Mouse (Mus musculus) heart, embryonic 15.5 days (tissue): ENCODE measurements at regions not wholly inside any gene's neighbourhood (a gene's known extent, or its start where the extent isn't known, plus 50 kb on each side); places are given as distances from the start of the nearest gene placed in this dataset.

Experiments
- ATAC-seq: fragments of 200-750 bp; cut with Nextera tagmentation; replicated peaks from 2 replicates; pipeline ENCODE4 v1.8.0; 2017; ENCODE audit warnings: low read depth, moderate TSS enrichment; ENCODE audit not compliant: insufficient number of reproducible peaks, insufficient read depth, low FRiP score
- H3K27ac ChIP-seq: fragments of 300-500 bp; sonication (generic); 2 replicates; pipeline ENCODE4 v1.5.1; 2015; ENCODE audit warnings: mild to moderate bottlenecking, inconsistent platforms
- H3K27me3 ChIP-seq: fragments of 300-500 bp; sonication (generic); 2 replicates; pipeline ENCODE4 v1.6.1; 2015; ENCODE audit warnings: inconsistent platforms
- H3K36me3 ChIP-seq: fragments of 300-500 bp; sonication (generic); 2 replicates; pipeline ENCODE4 v1.6.1; 2015; ENCODE audit warnings: mild to moderate bottlenecking, inconsistent platforms
- H3K4me1 ChIP-seq: fragments of 300-500 bp; sonication (generic); replicated peaks from 2 replicates; pipeline ENCODE4 v1.6.1; 2015; ENCODE audit warnings: inconsistent platforms
- H3K4me2 ChIP-seq: fragments of 300-500 bp; sonication (generic); 2 replicates; pipeline ENCODE4 v1.6.1; 2015; ENCODE audit warnings: inconsistent platforms, mild to moderate bottlenecking, moderate library complexity
- H3K4me3 ChIP-seq: fragments of 300-500 bp; sonication (generic); 2 replicates; pipeline ENCODE4 v1.5.1; 2015; ENCODE audit warnings: mild to moderate bottlenecking, inconsistent platforms
- H3K9ac ChIP-seq: fragments of 300-500 bp; sonication (generic); 2 replicates; pipeline ENCODE4 v1.6.1; 2015; ENCODE audit warnings: mild to moderate bottlenecking, inconsistent platforms
- H3K9me3 ChIP-seq: fragments of 300-500 bp; sonication (generic); replicated peaks from 2 replicates; pipeline ENCODE4 v1.6.1; 2016; ENCODE audit warnings: inconsistent platforms
- WGBS: fragments of 180-500 bp; shearing (Covaris S2); methylation state at CpG from one replicate; pipeline ENCODE4 v1.1.7; 2015; ENCODE audit warnings: mixed read lengths; 5-methylcytosine and 5-hydroxymethylcytosine counted together

DNA sequence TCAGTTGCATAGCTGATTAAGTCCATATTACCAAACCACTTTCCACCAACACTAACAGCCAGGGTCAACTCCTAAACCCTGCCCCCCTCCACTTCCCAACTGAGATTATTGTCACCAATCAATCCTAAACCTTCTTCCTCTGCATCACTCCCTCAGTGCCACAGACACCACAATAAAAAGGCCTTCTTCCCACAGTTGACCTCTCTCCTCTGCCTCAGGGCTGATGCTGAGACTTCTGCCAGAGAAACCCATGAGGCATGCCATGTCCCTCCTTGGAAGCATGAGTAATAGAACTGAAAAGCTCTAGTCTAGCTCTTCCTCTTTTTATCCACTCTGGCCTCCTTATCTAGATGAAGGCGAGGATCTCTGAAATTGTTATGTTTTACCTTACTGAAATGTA, 300.0 kb upstream of the Clec14a start:
- Histone ChIP-seq H3K27ac (no peak overlapping the region), H3K4me3 (no peak overlapping the region), H3K36me3 (no peaks in the 10 kb centered on the region), H3K9ac (no peak overlapping the region), H3K9me3 (no peaks in the 10 kb centered on the region), H3K4me1 (no peaks in the 10 kb centered on the region), H3K27me3 (no peaks in the 10 kb centered on the region), H3K4me2 (no peak overlapping the region)
- WGBS: 85% methylated on average over 1 of the region's 1 CpGs
- no peak for ATAC-seq

DNA sequence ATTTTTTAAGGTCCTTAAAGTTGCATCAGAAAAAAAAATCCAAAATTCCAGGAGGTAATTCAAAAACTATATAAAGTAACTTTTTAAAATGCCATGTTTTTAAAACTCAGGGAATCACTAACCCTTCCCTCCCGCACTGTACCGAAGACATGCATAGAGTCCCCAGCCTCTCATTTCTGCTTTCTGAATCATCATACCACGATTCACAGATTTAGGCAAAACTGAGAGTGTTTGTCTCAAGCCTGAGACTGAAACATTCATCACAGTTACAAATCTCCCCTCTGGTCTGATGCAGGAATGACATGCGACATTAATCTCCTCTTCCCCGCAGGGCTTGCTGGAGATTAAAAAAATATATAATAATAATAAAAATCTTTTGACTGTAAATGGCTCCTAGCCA, 291.8 kb upstream of the Clec14a start:
- H3K9ac ChIP-seq: no peak overlapping the region
- H3K9me3 ChIP-seq: no peaks in the 10 kb centered on the region
- no peak overlapping the region for H3K27ac ChIP-seq
- H3K36me3 ChIP-seq: no peaks in the 10 kb centered on the region
- H3K4me1 ChIP-seq: no peaks in the 10 kb centered on the region
- no peaks in the 10 kb centered on the region for H3K27me3 ChIP-seq
- H3K4me3 ChIP-seq: no peak overlapping the region
- 79% methylated on average over 5 of the region's 5 CpGs for WGBS
- H3K4me2 ChIP-seq: no peak overlapping the region
- no peak for ATAC-seq

DNA sequence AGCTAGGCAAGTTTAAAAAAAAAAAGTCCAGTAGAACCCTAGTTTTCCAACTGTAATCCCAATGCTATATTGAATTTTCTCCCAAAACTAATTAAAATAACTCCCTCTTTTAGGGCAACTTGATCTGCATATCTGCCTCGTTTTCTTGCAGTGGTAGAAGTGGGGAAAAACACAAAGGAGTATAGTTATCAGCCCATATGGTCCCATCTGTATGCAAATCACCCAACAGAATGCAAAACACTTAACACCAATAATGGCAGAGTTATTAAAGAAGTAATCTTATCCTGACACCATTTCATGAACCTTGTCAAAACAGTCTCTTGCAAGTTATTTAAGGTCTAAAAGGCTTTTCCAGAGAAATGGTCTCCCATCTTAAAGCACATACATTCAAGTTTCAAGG, 290.7 kb upstream of the Clec14a start:
- no peaks in the 10 kb centered on the region for H3K9me3 ChIP-seq
- H3K36me3 ChIP-seq: no peaks in the 10 kb centered on the region
- WGBS: 39% methylated on average over 1 of the region's 1 CpGs
- H3K4me3 ChIP-seq: no peak overlapping the region
- no peak overlapping the region for H3K9ac ChIP-seq
- no peak overlapping the region for H3K27ac ChIP-seq
- H3K27me3 ChIP-seq: no peaks in the 10 kb centered on the region
- H3K4me1 ChIP-seq: no peaks in the 10 kb centered on the region
- no peak for ATAC-seq
- no peak overlapping the region for H3K4me2 ChIP-seq

DNA sequence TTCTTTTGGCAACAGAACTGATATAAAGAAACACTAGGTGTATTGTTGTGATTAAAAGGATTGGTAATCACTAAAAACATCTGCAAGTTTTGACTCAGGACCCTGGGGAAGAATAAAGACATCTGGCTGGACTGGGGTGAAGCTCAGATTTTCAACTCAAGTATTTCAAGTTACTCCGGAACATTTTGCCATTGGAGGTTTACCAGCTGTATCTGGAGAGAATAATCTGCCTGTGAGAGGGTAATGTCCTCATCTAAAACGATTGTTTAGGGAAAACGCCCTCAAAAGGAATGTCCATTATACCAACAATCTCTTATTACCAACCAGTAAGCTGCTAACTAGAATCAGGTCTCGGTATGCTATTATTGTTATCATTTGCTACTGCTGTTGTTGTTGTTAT, 288.2 kb upstream of the Clec14a start:
- Histone ChIP-seq H3K4me3 (no peak overlapping the region), H3K4me1 (no peaks in the 10 kb centered on the region), H3K36me3 (no peaks in the 10 kb centered on the region), H3K4me2 (no peak overlapping the region), H3K9me3 (no peaks in the 10 kb centered on the region), H3K9ac (no peak overlapping the region), H3K27me3 (no peaks in the 10 kb centered on the region), H3K27ac (no peak overlapping the region)
- no peak for ATAC-seq
- WGBS: 66% methylated on average over 4 of the region's 4 CpGs

DNA sequence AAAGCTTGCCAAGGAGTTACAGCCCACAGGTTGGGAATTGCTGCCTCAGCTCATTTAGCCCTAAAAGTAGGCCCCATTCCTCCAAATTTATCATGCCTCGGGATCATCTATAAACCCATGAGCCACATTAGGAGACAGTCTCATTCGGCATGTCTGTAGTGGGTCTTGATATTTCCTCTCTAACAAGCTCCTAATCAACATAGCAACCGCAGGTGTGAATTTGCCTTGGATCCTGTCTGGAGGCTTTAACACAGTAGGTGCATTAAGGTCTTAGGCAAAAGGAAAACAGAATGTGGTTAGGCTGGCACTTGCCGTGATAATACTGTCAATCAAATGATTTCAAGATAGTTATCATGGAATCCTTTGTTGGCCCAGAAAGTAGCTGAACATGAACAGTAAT, 287.7 kb upstream of the Clec14a start:
- no peaks in the 10 kb centered on the region for H3K4me1 ChIP-seq
- H3K4me2 ChIP-seq: no peak overlapping the region
- no peaks in the 10 kb centered on the region for H3K9me3 ChIP-seq
- ATAC-seq: no peak
- no peak overlapping the region for H3K4me3 ChIP-seq
- H3K36me3 ChIP-seq: no peaks in the 10 kb centered on the region
- no peak overlapping the region for H3K27ac ChIP-seq
- H3K27me3 ChIP-seq: no peaks in the 10 kb centered on the region
- H3K9ac ChIP-seq: no peak overlapping the region
- 59% methylated on average over 4 of the region's 4 CpGs for WGBS

DNA sequence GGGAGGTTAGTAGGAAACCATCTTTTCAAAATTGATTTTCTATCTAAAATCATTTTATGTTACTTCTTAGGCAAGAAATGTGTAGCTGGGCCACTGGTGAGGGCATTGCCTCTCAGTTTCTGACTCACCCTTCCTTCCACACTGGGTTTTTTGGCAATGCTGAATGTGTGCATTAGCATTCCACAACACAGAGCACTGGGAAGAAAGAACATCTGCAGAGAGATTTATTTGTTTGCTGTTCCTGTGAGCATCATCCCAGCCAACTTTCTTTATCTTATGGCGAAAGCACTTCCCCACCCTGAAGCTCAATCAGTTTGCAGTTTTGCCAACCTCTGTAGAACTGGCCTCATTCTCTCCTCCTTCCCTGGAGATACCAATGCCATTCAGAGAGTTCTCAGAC, 287.0 kb upstream of the Clec14a start:
- no peak overlapping the region for H3K4me2 ChIP-seq
- H3K9ac ChIP-seq: no peak overlapping the region
- no peaks in the 10 kb centered on the region for H3K9me3 ChIP-seq
- ATAC-seq: no peak
- H3K4me1 ChIP-seq: no peaks in the 10 kb centered on the region
- WGBS: 59% methylated on average over 1 of the region's 1 CpGs
- no peaks in the 10 kb centered on the region for H3K27me3 ChIP-seq
- no peak overlapping the region for H3K27ac ChIP-seq
- H3K36me3 ChIP-seq: no peaks in the 10 kb centered on the region
- no peak overlapping the region for H3K4me3 ChIP-seq

DNA sequence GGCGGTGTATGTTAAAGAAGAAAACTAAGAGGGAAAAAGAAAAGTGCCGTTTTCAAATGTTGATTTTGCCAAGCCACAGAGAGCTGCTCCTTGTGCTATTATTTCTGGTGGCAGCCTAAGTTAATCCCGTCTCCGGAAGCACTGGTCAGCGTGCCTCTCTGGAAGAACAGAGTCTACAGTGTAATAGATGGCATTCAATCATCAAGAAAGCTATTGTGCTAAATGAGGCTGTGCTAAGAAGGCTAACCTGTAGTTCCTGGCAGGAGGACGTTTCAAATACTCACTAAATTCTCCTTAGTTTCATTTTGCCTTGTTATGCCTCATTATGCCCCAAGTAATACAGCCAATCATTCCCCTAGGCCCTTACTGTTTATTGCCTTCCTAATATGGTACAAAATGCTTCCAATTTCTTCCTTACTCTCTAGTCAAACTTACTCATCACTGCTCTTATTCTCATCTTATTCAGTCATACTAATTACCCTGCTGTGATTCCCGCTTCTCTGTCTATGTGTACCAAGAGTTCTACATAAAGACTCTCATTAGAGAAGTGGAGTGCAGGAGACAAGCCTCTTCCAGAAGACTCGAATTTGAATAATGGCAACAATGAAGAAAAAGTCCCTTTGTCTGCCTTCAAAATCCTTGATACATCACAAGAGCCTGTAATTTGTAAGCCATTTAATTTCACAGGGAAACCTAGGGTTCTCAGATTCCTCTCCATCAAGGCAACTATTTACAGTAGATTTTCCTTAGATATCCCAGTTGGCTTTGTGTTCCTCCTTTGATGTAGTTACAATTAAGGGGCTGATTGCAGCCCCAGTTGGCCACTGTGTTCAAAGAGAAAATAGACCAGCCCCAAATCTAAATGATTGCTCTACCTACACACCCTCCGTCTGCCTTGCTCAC, 282.0 kb upstream of the Clec14a start:
- Histone ChIP-seq H3K9me3 (no peaks in the 10 kb centered on the region), H3K36me3 (no peaks in the 10 kb centered on the region), H3K27me3 (no peaks in the 10 kb centered on the region), H3K4me1 (peaks cover 2% of the 10 kb centered on the region; the same call in 1 of the 2 replicates), H3K4me2 (no peak overlapping the region), H3K27ac (no peak overlapping the region), H3K9ac (no peak overlapping the region), H3K4me3 (no peak overlapping the region)
- no peak for ATAC-seq
- WGBS: 49% methylated on average over 9 of the region's 9 CpGs

DNA sequence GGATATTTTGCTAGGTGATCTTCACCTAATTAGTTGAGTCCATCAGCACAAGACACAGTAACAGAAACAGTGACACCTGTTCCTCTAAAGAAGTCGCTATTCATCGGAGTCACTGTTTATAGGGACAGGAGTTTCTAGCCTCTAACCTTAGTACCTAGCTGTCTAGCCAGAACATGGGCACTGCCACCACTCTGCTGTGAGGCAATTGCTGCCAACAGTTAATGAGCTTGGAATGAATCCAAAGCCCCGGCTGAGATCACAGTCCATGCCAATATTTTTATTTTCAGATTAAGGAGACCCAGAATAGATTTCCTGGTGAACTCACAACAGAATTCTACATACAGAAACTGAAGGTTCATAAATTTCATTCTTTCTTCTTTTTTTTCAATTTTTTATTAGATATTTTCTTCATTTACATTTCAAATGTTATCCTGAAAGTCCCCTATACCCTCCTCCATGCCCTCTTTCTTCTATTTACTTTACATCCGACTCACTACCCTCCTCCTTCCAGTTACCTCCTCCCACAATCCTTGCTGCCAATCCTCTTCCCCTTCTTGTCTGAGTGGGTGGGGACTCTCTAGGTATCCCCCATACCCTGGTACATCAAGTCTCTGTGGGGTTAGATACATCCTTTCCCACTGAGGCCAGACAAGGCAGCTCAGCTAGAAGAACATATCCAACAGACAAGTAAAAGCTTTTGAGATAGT, 276.9 kb upstream of the Clec14a start:
- Histone ChIP-seq H3K27ac (peak overlapping the region; percentile 39; the same call in 1 of the 2 replicates), H3K4me3 (no peak overlapping the region), H3K9ac (no peak overlapping the region), H3K27me3 (no peaks in the 10 kb centered on the region), H3K4me2 (no peak overlapping the region), H3K36me3 (no peaks in the 10 kb centered on the region), H3K4me1 (peaks cover 2% of the 10 kb centered on the region; the same call in 1 of the 2 replicates), H3K9me3 (no peaks in the 10 kb centered on the region)
- ATAC-seq: no peak
- 52% methylated on average over 4 of the region's 4 CpGs for WGBS

DNA sequence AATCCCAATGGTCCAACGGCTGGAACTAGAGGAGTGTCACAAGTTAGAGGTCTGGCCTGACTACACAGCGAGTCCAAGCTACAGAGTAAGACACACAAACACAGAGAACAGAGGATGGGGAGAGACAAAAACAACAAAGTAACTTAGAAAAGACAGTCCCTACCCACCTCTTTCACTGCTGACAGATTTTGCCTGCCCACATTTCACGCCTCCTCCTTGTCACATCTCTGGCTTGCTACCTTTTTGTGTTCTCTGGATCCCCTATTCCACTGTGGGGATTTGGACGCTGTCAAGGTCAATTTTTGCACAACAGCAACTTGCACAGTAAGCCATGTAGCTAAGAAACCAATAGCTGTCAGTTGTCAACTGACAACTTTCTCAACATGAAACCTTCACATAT, 275.8 kb upstream of the Clec14a start:
- 67% methylated on average over 4 of the region's 4 CpGs for WGBS
- no peak for ATAC-seq
- no peaks in the 10 kb centered on the region for H3K9me3 ChIP-seq
- H3K4me2 ChIP-seq: no peak overlapping the region
- H3K4me3 ChIP-seq: no peak overlapping the region
- no peak overlapping the region for H3K9ac ChIP-seq
- 0 out of 2 replicates have a peak overlapping the region, but pooled peaks have one; percentile 20 for H3K27ac ChIP-seq
- H3K27me3 ChIP-seq: no peaks in the 10 kb centered on the region
- no peaks in the 10 kb centered on the region for H3K36me3 ChIP-seq
- peaks cover 2% of the 10 kb centered on the region; the same call in 1 of the 2 replicates for H3K4me1 ChIP-seq

DNA sequence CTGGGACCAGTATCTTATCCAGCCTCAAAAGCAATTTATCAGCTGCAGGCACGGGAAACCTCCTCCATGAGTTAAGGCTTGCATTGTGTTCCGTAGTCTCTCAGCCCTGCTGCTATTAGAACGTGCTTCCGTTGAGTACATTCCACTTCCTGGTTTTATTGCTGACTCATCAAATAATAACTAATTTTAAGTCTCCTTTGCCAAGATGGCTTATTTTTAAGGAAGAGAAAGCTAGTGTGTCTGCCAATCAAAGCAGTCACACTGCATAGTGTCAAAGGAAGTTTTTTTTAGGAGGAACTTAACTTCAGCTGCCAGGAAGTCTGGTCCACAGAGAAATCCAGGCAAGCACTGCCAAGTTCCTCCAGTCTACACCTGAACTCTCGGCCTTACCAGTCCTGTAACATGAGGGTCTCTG, 269.2 kb upstream of the Clec14a start:
- Histone ChIP-seq H3K27me3 (no peaks in the 10 kb centered on the region), H3K27ac (peak overlapping the region; percentile 69), H3K4me2 (peak overlapping the region; percentile 55), H3K9me3 (no peaks in the 10 kb centered on the region), H3K36me3 (no peaks in the 10 kb centered on the region), H3K4me1 (peaks cover 11% of the 10 kb centered on the region; the same call in 1 of the 2 replicates), H3K9ac (no peak overlapping the region), H3K4me3 (peak overlapping the region; percentile 8)
- WGBS: 11% methylated on average over 5 of the region's 5 CpGs
- ATAC-seq: peak; percentile 84

DNA sequence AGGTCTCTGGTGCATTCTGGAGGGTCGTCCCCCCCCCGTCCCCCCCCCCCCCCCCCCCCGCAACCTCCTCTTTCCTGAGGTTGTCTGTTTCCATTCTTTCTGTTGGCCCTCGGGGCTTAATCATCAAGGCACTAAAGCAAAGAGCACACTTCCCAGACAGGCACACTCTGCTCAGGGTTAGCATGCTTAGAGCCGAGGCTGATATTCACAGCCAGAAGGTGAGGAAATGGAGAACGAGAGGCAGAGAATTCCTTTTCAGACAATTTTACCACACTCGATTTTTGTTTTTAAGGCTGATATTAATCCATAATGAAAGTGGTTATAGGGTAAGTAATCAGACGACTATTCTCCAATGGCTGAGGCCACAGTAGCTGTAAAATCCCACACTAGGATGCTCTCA, 268.7 kb upstream of the Clec14a start:
- Histone ChIP-seq H3K4me2 (peak overlapping the region; percentile 55), H3K36me3 (no peaks in the 10 kb centered on the region), H3K9me3 (no peaks in the 10 kb centered on the region), H3K27me3 (no peaks in the 10 kb centered on the region), H3K9ac (no peak overlapping the region), H3K27ac (peak overlapping the region; percentile 69), H3K4me1 (peaks cover 11% of the 10 kb centered on the region; the same call in 1 of the 2 replicates), H3K4me3 (peak overlapping the region; percentile 8)
- 18% methylated on average over 8 of the region's 8 CpGs for WGBS
- ATAC-seq: no peak
